Mouse (Mus musculus): Measurements from ENCODE around the gene Atp9a. TPM values are rescaled to one million over a fixed set of nuclear protein-coding genes. Genes with fewer than 3 reads are reported as not detected.

Atp9a gene
- polyA plus RNA-seq, 1 experiment from 2014 or later: 4.4 TPM

DNA sequence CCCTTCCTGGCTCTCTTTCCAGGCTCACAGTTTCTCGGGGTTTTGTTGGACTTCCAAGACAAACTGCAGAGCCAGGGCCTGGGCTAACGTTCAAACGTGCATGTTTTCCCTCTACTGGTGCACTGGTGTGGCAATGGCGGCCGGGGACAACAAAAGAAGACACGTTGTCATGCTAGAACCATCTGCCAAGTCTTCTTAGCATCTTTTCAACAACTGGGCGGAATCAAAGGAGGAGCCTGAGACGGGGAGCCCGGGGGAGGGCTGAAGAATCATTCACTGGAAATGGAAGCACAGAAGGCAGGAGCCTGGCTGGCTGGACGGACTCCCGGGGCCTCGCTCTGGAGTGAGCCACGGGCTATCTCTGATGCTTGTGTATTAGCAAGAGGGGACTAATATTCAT, 39.9 kb downstream of the Atp9a start:
- WGBS: 61% methylated on average over 13 of the region's 13 CpGs
- no peak overlapping the region for H3K4me3 ChIP-seq (ENCODE audit: low read depth, low read length)
- no peak overlapping the region for H3K27ac ChIP-seq (ENCODE audit: low read depth, low read length)
- no peaks in the 10 kb centered on the region for H3K4me1 ChIP-seq (replicated peaks; ENCODE audit: control insufficient read depth, insufficient read depth, low read length)
- ATAC-seq (replicated peaks; ENCODE audit: low FRiP score) (no peak), DNase-seq (ENCODE audit: low spot score) (no peak)
- no peaks in the 10 kb centered on the region for H3K36me3 ChIP-seq (ENCODE audit: control insufficient read depth, insufficient read depth, low read length)
- H3K4me2 ChIP-seq: no peak overlapping the region
- H3K9me3 ChIP-seq (ENCODE audit: control insufficient read depth, low read length): no peaks in the 10 kb centered on the region
- no peaks in the 10 kb centered on the region for H3K27me3 ChIP-seq (replicated peaks; ENCODE audit: control insufficient read depth, insufficient read depth, low read length)
- no peak overlapping the region for H3K9ac ChIP-seq (ENCODE audit: low read depth, low read length)

DNA sequence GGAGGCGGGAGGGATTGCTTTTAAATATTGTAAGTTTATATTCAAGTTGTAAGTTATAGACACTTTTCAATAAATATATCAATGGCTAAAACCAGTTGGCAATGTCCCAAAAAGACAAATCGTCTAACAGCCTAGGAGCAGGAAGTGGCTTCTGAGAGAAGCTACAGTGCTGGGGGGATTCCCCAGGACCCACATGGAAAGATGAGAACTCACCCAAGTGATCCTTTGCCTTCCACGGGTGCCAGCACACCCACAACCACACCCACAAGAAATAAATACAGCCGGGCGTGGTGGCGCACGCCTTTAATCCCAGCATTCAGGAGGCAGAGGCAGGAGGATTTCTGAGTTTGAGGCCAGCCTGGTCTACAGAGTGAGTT, 47.2 kb downstream of the Atp9a start:
- Histone ChIP-seq H3K4me3 (ENCODE audit: low read depth, low read length) (no peak overlapping the region), H3K27me3 (replicated peaks; ENCODE audit: control insufficient read depth, insufficient read depth, low read length) (no peaks in the 10 kb centered on the region), H3K9ac (ENCODE audit: low read depth, low read length) (no peak overlapping the region), H3K27ac (ENCODE audit: low read depth, low read length) (no peak overlapping the region), H3K36me3 (ENCODE audit: control insufficient read depth, insufficient read depth, low read length) (no peaks in the 10 kb centered on the region), H3K4me1 (replicated peaks; ENCODE audit: control insufficient read depth, insufficient read depth, low read length) (no peaks in the 10 kb centered on the region), H3K9me3 (ENCODE audit: control insufficient read depth, low read length) (no peaks in the 10 kb centered on the region), H3K4me2 (no peak overlapping the region)
- no peak for DNase-seq (ENCODE audit: low spot score)
- 78% methylated on average over 7 of the region's 7 CpGs for WGBS
- no peak for ATAC-seq (replicated peaks; ENCODE audit: low FRiP score)

DNA sequence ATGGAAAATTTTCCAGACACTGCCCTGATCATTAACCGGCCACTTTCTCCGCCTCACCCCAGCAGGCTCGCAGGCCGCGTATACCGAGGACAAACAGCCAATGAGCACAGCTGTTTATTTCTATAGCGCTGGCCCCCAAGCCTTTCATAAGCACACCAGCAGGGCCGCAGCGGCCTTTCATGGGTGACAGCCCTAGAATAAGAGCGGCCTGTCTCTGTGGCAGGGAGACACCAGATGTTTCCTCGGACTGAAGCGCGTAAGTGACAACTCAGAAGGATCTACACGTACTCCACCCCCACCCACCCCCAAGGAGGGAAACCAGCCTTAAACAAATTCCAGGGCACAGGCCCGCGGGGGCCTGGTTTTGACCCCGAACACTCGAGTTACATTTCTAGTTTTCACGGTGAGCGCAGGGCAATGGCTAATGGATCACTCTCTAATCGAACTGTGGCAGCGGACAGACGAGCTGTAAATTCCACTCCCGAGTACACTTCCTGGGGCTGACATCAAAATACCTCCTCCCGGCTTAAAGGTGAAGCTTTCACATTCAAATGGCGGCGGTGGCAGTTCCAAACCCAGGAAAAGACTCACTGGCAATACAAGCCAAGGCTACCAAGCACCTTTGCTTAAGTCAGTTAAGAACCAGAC, 47.7 kb downstream of the Atp9a start:
- H3K27ac ChIP-seq (ENCODE audit: low read depth, low read length): no peak overlapping the region
- no peaks in the 10 kb centered on the region for H3K9me3 ChIP-seq (ENCODE audit: control insufficient read depth, low read length)
- H3K4me2 ChIP-seq: peak overlapping the region; percentile 15; the same call in 1 of the 2 replicates
- H3K4me1 ChIP-seq (replicated peaks; ENCODE audit: control insufficient read depth, insufficient read depth, low read length): no peaks in the 10 kb centered on the region
- no peak overlapping the region for H3K9ac ChIP-seq (ENCODE audit: low read depth, low read length)
- no peaks in the 10 kb centered on the region for H3K36me3 ChIP-seq (ENCODE audit: control insufficient read depth, insufficient read depth, low read length)
- no peaks in the 10 kb centered on the region for H3K27me3 ChIP-seq (replicated peaks; ENCODE audit: control insufficient read depth, insufficient read depth, low read length)
- DNase-seq (ENCODE audit: low spot score): no peak
- no peak for ATAC-seq (replicated peaks; ENCODE audit: low FRiP score)
- no peak overlapping the region for H3K4me3 ChIP-seq (ENCODE audit: low read depth, low read length)
- 40% methylated on average over 27 of the region's 27 CpGs for WGBS

DNA sequence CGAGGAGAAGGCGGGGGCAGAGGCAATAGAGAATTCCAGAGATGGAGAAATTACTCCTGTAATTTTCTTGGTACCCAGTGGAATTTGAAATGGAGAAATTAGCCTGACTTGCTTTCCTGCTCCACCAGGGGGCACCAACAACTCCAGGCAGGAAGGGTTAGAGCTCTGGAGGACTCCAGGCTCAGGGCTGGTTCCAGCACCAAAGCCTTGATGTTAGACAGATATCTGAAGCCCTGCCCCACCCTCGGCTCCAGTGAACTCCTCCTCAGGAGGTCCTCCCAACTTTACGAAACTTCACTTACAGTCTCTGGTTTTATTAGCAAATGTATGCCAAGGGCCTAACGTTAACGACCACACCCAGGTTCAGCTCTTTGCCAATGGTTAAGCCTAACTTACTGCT, 50.4 kb downstream of the Atp9a start:
- Histone ChIP-seq H3K4me1 (replicated peaks; ENCODE audit: control insufficient read depth, insufficient read depth, low read length) (no peaks in the 10 kb centered on the region), H3K9me3 (ENCODE audit: control insufficient read depth, low read length) (no peaks in the 10 kb centered on the region), H3K4me3 (ENCODE audit: low read depth, low read length) (no peak overlapping the region), H3K36me3 (ENCODE audit: control insufficient read depth, insufficient read depth, low read length) (no peaks in the 10 kb centered on the region), H3K27ac (ENCODE audit: low read depth, low read length) (no peak overlapping the region), H3K4me2 (no peak overlapping the region), H3K9ac (ENCODE audit: low read depth, low read length) (no peak overlapping the region), H3K27me3 (replicated peaks; ENCODE audit: control insufficient read depth, insufficient read depth, low read length) (no peaks in the 10 kb centered on the region)
- no peak for DNase-seq (ENCODE audit: low spot score)
- ATAC-seq (replicated peaks; ENCODE audit: low FRiP score): no peak
- 46% methylated on average over 6 of the region's 6 CpGs for WGBS

DNA sequence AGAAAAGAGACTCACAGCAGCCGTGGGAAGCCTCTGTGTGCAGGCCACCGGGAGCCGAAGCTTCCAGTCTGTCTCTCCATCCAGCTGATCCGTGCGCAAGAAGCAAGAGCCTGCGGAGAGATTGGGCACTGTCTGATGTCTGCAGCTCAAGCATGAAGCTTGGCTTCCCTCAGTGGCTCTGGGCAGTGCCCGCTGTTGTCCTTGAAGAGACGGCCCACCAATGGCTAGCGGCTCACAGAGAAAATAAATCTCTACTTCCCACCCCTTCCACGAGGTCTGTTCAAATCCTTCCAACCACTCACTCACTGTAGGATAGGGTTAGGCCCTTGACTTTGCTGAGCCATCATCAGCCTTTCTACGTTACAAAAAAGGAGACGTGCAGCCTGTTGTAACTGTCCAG, 54.9 kb downstream of the Atp9a start:
- no peaks in the 10 kb centered on the region for H3K9me3 ChIP-seq (ENCODE audit: control insufficient read depth, low read length)
- no peak for DNase-seq (ENCODE audit: low spot score)
- no peaks in the 10 kb centered on the region for H3K4me1 ChIP-seq (replicated peaks; ENCODE audit: control insufficient read depth, insufficient read depth, low read length)
- no peaks in the 10 kb centered on the region for H3K36me3 ChIP-seq (ENCODE audit: control insufficient read depth, insufficient read depth, low read length)
- WGBS: 85% methylated on average over 12 of the region's 12 CpGs
- no peak for ATAC-seq (replicated peaks; ENCODE audit: low FRiP score)
- no peaks in the 10 kb centered on the region for H3K27me3 ChIP-seq (replicated peaks; ENCODE audit: control insufficient read depth, insufficient read depth, low read length)
- H3K9ac ChIP-seq (ENCODE audit: low read depth, low read length): no peak overlapping the region
- no peak overlapping the region for H3K4me3 ChIP-seq (ENCODE audit: low read depth, low read length)
- no peak overlapping the region for H3K4me2 ChIP-seq
- H3K27ac ChIP-seq (ENCODE audit: low read depth, low read length): no peak overlapping the region

DNA sequence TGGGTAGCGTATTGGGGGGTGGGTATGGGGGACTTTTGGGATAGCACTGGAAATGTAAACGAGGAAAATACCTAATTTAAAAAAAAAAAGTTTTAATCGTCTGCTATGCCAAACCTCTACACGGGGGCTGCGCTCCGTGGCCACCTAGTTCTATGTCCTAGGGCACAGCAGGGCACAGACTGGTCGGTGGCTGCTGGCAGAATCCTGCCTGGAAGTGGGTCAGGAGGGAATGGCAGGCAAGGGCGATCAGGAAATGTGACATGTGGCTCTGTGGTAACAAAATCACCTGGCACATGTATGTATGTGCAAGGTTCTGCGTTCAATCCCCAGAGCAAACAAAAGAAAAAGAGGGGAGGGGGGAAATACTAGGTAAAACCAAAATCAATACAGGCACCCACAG, 56.3 kb downstream of the Atp9a start:
- WGBS: 89% methylated on average over 9 of the region's 9 CpGs
- DNase-seq (ENCODE audit: low spot score) (no peak), ATAC-seq (replicated peaks; ENCODE audit: low FRiP score) (no peak)
- H3K36me3 ChIP-seq (ENCODE audit: control insufficient read depth, insufficient read depth, low read length): no peaks in the 10 kb centered on the region
- H3K4me2 ChIP-seq: no peak overlapping the region
- no peaks in the 10 kb centered on the region for H3K9me3 ChIP-seq (ENCODE audit: control insufficient read depth, low read length)
- no peak overlapping the region for H3K4me3 ChIP-seq (ENCODE audit: low read depth, low read length)
- no peaks in the 10 kb centered on the region for H3K27me3 ChIP-seq (replicated peaks; ENCODE audit: control insufficient read depth, insufficient read depth, low read length)
- H3K27ac ChIP-seq (ENCODE audit: low read depth, low read length): no peak overlapping the region
- H3K9ac ChIP-seq (ENCODE audit: low read depth, low read length): no peak overlapping the region
- H3K4me1 ChIP-seq (replicated peaks; ENCODE audit: control insufficient read depth, insufficient read depth, low read length): no peaks in the 10 kb centered on the region

DNA sequence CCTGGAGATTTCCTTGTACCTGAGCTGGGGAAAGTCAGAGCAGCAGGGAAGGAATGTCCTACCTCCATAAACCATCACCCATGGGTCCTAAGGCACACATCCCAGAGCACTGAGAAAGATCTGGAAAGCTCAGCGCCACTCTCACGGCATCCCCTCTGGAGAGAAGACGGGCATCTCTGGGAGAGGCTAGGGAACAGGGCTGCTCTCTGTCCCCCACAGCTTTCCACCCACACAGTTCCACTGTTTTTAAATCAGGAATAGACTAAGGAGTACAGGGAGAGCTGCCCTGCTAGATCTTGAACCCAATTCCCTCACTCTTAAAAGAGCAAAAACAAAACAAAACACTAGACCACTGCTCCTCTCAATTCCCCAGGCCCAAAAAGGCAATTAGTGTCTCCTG, 57.5 kb downstream of the Atp9a start:
- no peak for ATAC-seq (replicated peaks; ENCODE audit: low FRiP score)
- Histone ChIP-seq H3K4me3 (ENCODE audit: low read depth, low read length) (no peak overlapping the region), H3K4me2 (no peak overlapping the region), H3K36me3 (ENCODE audit: control insufficient read depth, insufficient read depth, low read length) (no peaks in the 10 kb centered on the region), H3K9me3 (ENCODE audit: control insufficient read depth, low read length) (no peaks in the 10 kb centered on the region), H3K4me1 (replicated peaks; ENCODE audit: control insufficient read depth, insufficient read depth, low read length) (no peaks in the 10 kb centered on the region), H3K27me3 (replicated peaks; ENCODE audit: control insufficient read depth, insufficient read depth, low read length) (no peaks in the 10 kb centered on the region), H3K27ac (ENCODE audit: low read depth, low read length) (no peak overlapping the region), H3K9ac (ENCODE audit: low read depth, low read length) (no peak overlapping the region)
- WGBS: 69% methylated on average over 3 of the region's 3 CpGs
- no peak for DNase-seq (ENCODE audit: low spot score)

DNA sequence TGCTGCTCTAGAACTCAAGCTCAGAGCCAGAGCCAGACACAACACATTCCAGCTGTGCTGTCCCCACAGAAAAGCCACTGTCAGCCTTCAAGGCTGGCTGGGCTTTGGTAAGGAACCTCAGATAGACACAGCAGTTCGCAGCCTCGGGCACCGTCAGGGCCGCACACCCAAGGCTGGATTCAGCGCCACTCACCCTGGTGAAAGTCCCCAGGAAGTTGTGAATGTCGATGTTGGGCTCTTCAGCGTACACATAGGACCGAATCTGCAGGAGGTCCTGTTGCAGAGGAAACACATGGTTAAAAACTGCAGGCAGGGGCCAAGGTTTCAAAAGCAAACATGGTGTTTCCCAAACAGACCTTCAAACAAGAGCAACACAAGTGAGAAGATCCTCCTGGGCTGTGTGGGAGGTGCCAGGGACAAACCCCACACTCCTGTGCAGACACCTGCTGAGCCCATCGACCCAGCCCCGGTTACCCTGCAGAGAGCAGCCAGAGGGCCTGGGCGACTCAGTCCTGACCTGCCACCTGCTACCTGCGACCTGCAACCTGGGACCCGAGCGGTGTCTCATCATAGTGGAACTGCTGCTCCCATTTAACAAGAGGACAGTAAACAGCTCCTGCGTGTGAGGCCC, 58.6 kb downstream of the Atp9a start:
- H3K4me1 ChIP-seq (replicated peaks; ENCODE audit: control insufficient read depth, insufficient read depth, low read length): no peaks in the 10 kb centered on the region
- H3K9ac ChIP-seq (ENCODE audit: low read depth, low read length): no peak overlapping the region
- WGBS: 37% methylated on average over 15 of the region's 15 CpGs
- no peaks in the 10 kb centered on the region for H3K27me3 ChIP-seq (replicated peaks; ENCODE audit: control insufficient read depth, insufficient read depth, low read length)
- no peak for DNase-seq (ENCODE audit: low spot score)
- H3K4me2 ChIP-seq: no peak overlapping the region
- H3K36me3 ChIP-seq (ENCODE audit: control insufficient read depth, insufficient read depth, low read length): no peaks in the 10 kb centered on the region
- ATAC-seq (replicated peaks; ENCODE audit: low FRiP score): no peak
- no peak overlapping the region for H3K27ac ChIP-seq (ENCODE audit: low read depth, low read length)
- no peak overlapping the region for H3K4me3 ChIP-seq (ENCODE audit: low read depth, low read length)
- no peaks in the 10 kb centered on the region for H3K9me3 ChIP-seq (ENCODE audit: control insufficient read depth, low read length)

DNA sequence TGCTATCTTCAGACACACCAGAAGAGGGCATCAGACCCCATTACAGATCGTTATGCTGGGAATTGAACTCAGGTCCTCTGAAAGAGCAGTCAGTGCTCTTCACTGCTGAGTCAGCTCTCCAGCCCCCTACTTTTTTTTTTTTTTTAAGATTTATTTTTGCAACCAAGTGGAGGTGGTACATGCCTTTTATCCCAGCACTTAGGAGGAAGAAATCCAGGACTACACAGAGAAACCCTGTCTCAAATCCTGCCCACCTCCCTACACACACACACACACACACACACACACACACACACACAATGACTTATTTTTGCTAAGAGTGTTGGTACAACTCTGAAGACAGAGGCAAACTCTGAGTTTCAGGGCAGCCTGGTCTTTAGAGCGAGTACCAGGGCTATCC, 59.5 kb downstream of the Atp9a start:
- no peak for ATAC-seq (replicated peaks; ENCODE audit: low FRiP score)
- WGBS: 58% methylated on average over 2 of the region's 2 CpGs
- Histone ChIP-seq H3K9me3 (ENCODE audit: control insufficient read depth, low read length) (no peaks in the 10 kb centered on the region), H3K4me3 (ENCODE audit: low read depth, low read length) (no peak overlapping the region), H3K36me3 (ENCODE audit: control insufficient read depth, insufficient read depth, low read length) (no peaks in the 10 kb centered on the region), H3K9ac (ENCODE audit: low read depth, low read length) (no peak overlapping the region), H3K4me1 (replicated peaks; ENCODE audit: control insufficient read depth, insufficient read depth, low read length) (no peaks in the 10 kb centered on the region), H3K27ac (ENCODE audit: low read depth, low read length) (no peak overlapping the region), H3K4me2 (no peak overlapping the region), H3K27me3 (replicated peaks; ENCODE audit: control insufficient read depth, insufficient read depth, low read length) (no peaks in the 10 kb centered on the region)
- no peak for DNase-seq (ENCODE audit: low spot score)
